Mouse (Mus musculus) heart, adult 18-20 months (tissue): ENCODE results near the gene Dcun1d3. TPM values are rescaled to one million over a fixed set of nuclear protein-coding genes. Genes with fewer than 3 reads are reported as not detected.

Experiments used
- DNase-seq, 2 experiments: peaks; one replicate each; pipeline ENCODE4 v3.0.0; 2021 to 2022; ENCODE audit warnings: mixed read lengths in 1 of 2
- total RNA-seq, 2 experiments: library from RNA; stranded (reverse); gene quantifications; 2 replicates each; pipeline ENCODE4 v1.2.3; 2021

The Dcun1d3 gene
- total RNA-seq, 2 experiments from 2014 or later = 13.1 to 15.3 TPM

DNA sequence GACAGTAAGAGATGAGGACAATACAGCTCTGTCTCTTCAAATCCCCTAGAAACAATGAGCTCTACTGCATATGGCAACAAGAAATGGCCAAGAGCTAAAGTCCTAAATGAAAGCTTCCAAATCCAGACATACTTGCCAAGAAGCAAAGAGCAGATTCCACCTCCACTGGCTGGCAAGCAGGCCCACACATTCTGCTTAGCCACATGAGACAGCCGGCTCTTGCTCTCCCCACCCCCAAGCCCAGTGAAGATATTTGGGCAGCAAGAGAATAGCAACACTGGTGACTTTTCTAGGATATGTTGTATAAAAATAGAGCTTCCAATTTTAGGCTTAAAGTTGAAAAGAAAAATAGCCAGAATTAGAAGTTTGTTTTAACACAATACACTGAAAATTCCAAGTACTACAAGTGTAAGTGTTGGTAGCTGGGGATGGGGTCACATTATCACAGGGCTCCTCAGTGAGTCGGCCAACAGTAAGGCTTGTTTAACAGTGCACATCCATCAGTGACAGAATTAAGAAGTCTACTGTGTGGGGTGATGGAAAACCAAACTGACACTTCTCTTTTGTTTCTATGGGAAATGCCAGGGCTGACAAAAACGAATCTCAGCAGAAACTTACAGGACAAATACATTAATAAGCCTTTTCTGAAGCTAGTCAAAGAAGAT lies 20.2 kb downstream of the Dcun1d3 start:
- DNase-seq = peak in 1 of 2 experiments; percentile 60

DNA sequence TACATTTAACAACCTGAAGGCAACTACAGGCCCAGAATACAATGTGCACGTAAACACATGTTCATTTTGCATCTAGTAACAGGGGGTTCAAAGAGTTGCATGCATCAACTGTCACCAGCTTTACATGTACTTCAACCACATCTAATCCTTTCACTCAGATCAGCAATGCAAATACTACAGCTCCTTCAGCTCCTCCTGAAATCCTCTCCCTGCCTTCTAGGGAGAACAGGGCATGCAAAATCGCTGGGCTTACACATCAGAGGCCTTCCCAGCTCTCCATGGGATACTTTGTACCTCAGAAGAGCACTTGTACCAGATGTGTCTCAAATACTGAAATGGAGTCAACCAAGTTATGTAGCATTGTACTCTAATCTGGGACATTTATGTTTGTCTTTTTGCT lies 23.0 kb downstream of the Dcun1d3 start:
- DNase-seq = no peak

DNA sequence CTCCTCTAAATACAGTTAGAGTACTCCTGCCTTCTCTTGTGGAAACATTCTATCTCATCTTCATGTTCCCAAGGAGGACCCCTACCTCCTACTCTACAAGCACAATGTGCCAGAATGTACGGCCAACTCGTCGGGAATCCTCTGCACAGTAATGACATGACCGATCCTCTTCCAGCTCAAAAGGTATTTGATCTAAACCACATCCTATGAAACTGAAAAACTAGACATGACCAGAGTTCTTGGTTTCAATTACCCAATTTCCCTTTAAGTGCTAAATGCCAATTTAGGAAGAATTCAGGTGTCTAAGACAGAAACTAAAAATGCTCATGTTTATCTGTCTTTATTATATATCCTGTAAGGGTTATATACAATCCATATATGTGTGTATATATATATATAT lies 23.9 kb downstream of the Dcun1d3 start:
- no peak for DNase-seq

DNA sequence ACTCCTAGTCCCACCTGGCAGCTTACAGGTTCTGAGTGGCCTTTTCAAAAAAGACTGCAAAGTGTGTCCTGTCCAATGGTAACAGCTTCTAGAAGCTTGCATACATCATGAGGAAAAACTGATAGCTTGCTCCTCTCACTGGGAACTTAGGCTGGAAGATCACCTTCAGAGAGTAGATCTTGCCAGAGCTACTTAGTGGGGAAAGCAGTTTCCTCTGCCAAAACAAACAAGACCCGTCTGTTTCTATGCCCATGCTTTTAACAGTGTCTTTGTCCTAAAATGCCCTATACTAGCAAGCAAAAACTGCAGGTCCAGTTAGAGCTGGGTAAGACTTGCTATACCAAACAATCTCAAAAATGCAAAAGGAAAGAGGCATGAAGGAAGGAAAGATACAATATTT lies 30.0 kb downstream of the Dcun1d3 start:
- DNase-seq = peak in 1 of 2 experiments; percentile 22

DNA sequence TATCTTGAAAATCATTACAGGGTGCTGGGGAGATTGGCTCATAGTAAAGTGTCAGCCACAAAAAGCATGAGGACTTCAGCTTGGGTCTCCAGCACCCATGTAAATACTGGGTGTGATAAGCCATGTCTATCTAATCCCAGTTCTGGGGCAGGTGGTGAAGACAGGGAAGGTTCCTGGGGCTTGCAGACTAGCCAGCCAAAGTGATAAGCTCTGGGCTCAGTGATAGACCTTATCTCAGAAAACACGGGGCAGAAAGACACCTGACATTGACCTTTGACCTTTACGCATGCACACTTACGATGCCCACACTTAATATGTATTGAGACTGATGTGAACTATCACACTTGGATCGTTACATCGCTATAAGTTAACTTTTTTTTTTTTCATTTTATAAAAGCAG lies 31.6 kb downstream of the Dcun1d3 start:
- no peak for DNase-seq

DNA sequence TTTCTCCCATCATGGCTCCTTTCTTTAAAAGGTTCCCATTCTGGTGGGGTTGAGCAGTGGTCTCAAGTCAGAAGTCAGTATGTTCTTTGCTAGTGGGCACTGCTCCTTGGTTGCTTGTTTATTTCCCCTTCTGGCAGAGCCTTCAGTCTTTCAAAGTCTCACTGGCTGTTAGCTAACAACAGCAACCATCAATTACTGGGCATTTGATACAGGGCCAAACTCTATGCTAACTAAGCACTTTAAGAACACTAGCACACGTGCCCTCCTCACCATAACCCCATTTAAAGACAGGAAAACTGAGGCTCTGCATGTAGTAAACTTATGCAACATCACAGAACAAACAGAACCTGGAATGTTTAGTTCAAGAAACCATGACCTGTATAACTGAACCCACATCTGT lies 33.9 kb downstream of the Dcun1d3 start:
- DNase-seq = no peak

DNA sequence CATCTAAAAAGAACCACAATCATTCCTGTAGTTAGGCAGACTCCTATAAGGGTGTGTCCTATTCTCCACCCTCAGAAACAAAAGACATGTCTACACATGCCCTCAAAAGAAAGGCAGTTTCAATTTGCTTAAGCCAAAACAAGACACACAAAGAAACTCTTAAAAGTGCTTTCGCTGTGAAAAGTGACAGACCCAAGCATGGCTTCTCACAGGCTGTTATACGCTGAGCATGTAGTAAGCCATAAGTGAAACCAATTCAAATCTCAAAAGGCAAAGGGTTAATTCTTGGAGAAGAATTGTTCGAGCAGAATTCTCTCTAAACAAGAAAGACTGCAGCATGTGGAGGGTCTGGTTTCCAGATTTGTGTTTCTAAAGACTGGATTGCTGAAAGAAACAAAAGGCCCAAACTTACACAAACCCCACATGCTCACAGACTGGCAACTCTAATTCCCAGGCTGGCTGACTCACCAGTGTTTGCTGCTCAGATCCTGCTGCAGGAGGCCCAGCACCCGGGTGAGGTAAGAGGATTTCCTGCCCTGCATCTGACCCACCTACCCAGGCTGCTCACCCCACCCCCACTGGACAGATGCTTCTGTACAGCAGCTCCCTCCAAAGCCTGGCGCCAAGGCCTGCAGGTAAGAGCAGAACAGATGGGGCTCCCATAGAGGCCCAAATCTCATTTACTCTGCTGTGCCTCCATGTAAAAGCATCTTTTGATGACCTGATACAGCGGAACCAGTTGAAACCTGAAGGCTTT lies 34.6 kb downstream of the Dcun1d3 start:
- peak; percentile 48 to 75 for DNase-seq

DNA sequence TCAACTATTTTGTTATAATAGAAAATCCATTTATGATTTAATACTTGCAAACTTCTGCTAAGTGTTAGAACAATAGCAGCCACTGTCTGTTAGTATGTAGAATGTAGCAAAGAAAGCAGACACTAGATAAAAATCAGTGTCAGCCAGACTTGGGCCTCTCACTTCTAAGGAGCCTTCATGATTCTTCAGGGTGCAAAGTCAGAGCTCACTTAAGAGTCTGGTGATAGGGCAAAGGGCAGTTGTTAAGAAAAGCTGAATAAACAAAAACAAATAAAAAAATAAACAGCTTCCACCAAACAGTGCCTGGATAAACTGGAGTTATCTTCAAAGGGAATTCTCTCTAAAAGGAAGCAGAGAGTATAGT lies 35.1 kb downstream of the Dcun1d3 start:
- DNase-seq = no peak

DNA sequence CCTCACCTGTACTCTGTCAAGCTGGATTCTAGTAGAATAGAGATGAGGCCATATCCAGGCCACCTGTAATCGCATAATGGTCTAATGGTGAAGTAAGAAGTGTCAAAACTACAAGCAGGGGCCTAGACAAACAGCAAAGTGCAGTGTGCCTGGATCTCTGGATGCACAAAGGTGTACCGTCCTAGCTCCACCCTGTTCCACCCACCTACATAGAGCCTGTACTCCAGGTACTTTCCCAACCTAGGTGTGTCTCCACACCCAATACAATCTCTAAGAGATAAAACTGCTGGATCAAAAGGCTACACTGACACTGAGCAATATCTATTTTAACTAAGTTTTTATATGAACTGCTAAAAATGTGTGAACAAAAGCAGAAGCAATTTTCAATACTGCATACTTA lies 35.5 kb downstream of the Dcun1d3 start:
- no peak for DNase-seq

DNA sequence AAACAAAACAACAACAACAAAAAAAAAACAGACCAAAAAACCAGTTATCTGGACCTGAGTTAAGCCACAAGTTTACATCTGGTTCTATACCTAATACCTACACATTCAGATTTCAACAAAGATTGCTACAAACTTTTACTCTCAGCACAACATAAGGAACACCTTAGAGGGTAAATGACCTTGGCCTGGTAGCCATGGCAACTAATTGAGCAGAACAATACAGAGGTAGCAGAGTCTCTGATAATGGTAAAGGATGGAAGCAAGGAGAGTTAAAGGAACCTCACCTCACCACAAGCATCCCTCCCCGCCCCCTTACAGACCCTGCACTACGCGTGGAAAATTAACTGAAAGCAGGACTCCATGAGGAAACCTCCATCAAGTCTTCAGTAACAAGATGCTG lies 36.0 kb downstream of the Dcun1d3 start:
- DNase-seq = no peak

DNA sequence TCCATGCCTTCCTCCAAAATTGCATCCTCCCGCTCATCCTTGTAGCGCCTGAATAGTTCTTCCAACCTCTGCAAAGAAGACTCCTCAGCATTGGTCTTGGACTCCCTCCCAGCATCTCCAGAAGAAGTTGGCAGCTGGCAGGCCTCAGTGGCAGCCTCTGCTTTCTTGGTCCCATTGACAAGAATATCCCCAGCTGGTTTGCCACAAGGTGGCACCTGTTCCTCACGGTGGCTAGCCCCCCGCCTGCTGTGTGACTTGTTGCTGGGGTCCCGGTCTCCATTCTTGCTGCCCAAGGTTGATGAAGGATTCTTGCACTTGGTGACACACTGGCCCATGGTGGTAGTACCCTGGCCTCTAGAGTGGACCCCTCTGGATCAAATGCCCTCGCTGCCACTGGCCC lies 36.6 kb downstream of the Dcun1d3 start:
- DNase-seq = no peak

DNA sequence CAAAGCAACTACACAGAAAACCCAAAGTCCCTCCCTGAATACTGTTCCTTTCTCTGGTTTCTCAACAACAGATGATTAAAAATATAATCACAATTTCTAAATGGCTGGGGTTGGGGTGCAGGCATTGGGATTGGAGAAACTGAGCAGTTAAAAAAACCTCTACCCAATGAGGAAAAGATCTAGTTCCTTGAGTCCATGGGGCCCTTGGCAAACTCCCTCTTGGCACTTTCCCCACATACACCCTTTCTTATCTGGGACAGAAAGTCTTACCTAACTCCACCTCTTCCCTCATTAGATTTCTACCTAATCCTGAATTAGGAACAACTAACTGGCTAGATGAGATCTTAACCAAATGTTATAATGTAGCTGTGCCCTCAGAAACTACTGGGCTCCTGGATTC lies 41.1 kb downstream of the Dcun1d3 start:
- no peak for DNase-seq

DNA sequence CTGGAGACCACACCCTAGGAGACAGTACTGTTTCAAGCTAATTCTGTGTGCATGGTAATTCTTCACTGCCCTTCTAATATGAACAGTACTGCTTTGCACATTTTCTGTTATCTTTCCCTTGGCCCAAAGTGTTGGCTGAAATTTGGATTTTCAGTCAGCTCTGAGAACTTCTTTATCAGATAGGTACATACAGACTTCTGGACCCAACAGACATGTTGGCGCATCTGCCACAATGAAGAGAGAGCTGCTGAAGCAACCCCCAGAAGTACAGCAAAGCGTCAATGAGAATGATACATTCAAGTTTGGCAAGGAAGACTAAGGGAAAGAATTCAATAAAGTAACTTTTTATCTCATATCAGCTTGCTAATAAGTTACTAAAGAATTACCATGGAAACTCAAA lies 41.7 kb downstream of the Dcun1d3 start:
- DNase-seq = no peak

DNA sequence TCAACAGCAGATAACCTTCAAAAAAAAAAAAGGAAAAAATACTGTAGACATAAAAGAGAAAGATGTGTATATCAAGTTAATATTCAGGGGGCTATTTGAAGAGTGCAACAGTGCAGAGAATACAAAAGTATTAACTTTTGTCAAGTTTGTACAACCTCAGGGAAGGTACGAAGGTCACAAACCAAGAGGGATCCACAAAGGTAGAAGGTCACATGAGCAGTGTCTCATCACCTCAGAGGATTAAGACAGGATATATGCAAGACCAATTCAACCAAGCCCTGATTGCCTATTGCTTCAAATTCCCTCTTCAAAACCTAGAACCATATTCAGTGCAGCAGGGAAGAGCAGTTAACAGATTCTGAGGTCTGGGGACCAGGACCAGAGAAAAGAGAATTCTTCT lies 42.9 kb downstream of the Dcun1d3 start:
- no peak for DNase-seq

DNA sequence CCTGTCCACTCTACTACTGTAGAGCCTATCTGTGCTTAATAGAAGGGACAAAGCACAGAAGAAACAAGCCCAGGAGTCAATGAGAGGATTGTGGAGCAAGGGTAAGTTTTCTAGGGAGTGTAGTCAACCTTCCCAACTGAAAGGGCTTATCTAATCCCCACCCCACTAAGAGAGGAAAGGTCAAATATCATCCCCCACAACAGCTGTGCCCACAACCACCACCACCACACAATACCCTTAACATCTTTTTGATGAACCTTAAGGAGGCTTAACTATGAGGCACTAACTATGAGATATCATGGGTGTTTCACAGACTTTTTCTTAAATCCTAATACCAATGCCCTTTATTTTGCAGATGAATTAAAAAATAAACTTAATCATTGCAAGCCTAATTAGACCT lies 43.6 kb downstream of the Dcun1d3 start:
- DNase-seq = no peak

DNA sequence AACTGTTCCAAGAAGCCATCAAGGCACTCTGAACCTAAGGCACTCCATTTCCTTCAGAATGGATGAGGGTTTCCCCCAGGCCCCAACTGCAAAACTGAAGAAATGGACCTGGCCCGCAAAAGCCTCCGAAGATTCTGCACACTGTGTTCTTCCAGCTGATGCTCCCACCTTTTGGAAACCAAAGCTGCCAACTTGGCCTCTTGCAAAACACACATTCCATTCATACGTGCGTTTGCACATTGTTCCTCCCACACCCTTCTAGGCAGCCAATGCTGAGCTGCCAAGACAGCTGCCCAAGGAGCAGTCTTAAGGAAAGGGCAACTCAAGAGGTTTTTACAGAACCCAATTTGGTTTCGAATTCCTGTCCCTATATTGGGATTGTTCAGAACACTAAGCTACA lies 45.4 kb downstream of the Dcun1d3 start:
- DNase-seq = peak; percentile 70 to 77

DNA sequence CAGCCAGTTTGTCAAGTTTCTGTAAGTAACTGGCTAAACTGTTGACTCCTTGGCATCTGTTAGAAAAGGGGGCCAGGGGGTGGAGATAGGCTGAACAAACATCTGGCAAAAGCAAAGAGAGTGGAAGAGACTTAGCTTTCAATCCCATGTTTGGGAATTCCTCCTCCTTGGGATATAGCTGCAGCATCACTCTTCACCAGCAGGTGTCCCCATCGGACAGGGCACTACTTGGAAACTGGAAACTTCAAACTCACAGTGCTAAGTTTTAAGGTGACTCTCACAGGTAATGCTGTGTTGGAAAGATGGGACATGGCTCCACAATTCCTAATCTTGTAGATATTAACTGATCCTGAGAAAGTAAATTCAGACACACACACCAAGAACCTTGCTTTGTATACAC lies 47.0 kb downstream of the Dcun1d3 start:
- peak; percentile 58 to 92 for DNase-seq

DNA sequence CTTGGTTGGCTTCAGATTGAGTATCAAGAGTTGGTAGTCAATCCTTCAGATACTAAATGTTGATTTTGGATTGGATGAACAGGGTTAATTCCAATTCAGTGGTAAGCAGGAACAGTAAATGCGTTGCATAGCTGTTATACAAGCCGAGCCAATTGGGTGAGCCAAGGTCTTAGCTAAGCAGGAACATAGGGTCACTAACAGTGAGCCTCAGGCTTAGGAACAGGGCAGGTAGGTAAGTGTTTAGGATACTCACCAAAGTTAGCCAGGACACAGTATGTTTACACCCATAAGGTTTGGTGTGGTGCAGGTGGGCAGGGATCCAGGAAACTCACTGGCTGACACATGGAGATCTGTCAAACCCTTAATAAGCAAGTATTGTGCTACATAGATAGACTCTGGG lies 48.7 kb downstream of the Dcun1d3 start:
- DNase-seq = no peak

DNA sequence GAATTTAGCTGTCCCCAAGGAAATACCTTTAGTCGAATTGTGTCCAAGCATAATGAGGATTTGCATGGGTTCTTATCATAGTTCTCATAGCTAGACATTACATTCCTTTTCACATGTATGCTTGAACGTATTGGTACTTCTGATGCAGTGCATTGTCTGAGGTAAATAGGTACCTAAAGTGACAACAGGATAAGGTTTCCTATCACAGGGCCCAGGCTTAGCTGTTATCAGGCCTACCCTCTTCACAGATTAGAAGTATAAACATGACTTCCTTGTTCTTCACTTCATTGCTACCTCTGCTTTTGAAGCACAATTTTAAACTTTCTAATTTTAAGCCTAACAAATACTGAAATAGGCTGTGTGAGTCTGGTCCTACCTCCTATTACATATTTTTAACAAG lies 50.6 kb downstream of the Dcun1d3 start:
- DNase-seq = no peak

DNA sequence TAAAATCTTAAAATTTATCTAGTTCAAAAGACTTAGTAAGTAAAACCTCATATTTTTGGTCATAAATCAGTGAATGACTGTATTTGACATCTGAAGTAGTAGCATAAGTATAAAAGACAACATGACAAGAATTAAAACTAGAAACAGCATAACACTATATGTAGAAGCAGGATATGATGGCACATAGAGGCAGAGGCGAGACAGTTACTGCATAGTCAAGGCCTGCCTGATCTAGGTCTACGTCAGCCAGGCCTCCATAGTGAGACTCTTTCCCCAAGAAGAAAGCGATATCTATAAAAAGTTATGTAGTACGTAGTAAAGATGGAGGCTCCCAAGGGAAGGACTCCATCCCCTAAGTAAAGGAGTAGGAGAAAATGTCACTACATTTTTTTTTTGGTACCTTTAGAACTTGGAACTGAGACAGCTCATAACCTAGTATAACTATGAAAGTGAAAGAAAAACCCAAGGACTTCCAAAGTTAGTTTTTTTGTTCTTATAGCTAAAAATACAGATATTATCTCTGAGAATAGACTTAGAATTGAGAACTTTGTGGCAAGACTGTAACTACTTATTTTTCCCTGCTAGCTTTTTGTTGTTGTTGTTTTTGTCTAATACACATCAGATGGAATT lies 54.2 kb downstream of the Dcun1d3 start:
- DNase-seq = no peak

DNA sequence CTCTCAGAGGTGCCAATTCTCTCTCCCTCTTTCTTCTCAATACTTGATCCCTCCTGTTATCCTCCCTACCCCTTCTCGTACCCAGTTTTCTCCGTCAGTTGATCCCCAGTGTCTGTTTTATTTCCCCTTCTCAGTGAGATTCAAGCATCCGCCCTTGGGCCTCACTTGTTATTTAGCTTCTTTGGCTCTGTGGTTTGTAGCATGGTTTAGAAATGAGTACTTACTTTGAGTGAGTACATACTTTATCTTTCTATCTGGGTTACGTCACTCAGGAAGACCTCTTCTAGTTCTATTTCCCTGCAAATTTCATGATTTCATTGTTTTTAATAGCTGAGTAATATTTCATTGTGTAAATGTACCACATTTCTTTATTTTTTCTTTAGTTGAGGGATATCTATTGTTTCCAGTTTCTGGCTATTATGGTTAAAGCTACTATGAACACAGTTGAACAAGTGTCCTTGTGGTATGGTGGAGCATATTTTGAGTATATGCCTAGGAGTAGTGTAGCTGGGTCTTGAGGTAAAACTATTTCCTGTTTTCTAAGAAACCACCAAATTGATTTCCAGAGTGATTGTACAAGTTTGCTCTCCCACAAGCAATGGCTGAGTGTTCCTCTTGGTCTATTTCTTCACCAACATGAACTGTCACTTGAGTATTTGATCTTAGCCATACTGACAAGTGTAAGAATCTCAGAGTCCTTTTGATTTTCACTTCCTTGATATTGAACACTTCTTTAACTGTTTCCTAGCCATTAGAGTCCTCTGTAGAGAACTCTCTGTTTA lies 59.9 kb downstream of the Dcun1d3 start:
- DNase-seq = no peak

DNA sequence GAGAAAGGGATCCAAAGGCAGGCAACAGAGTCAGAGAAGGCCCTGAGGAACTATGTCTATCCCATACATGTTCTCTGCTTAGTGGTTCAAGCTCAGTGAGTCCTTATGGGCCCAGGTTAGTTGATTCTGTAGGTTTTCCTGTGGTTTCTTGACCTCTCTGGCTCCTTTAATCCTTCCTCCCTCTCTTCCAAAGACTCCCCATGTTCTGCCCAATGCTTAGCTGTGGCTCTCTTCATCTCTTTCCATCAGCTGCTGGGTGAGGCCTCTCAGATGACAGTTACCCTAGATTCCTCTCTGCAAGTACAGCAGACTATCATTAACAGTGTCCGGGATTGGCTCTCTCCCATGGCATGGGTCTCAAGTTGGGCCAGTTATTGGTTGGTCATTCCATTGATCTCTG lies 60.7 kb downstream of the Dcun1d3 start:
- no peak for DNase-seq

DNA sequence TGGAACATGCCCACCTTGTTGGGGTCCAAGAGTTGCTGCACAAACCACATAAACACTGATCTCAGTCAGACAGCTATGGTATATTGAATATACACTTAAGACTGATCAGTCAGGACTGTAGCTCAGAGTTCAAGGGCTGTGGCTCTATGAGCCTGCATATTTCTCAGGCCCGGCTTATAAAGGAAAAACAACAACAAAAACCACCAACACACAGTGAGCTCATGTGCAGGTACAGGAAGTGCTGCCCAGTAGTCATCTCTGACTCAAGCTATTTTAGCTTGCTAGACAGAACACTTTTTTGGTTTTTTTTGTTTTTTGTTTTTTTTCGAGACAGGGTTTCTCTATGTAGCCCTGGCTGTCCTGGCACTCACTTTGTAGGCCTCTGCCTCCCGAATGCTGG lies 87.4 kb downstream of the Dcun1d3 start:
- DNase-seq = no peak
